Mouse (Mus musculus) left cerebral cortex, postnatal 14 days (tissue): ENCODE measurements around the gene Olfr1366. TPM values are rescaled to one million over a fixed set of nuclear protein-coding genes. Genes with fewer than 3 reads are reported as not detected.
A peak's percentile ranks its signal among the peaks of the same experiment; 100 is the strongest.
"Not testable (repeated sequence)": the region's sequence is repeated elsewhere in the genome, so short reads cannot be mapped to it uniquely, and the experiment has no call there.

ENCODE experiments used
- DNase-seq, 2 experiments: peaks; one replicate each; pipeline ENCODE4 v3.0.0; 2021 to 2022; ENCODE audit warnings: low spot score in 2 of 2, mixed read lengths in 1 of 2
- intact Hi-C: fragments of 180-260 bp; cut with DNase I; formaldehyde crosslinking; loops from one replicate; pipeline ENCODE4 v1.15.1; 2025
- long read RNA-seq, 2 experiments: library from polyadenylated mRNA; stranded (forward); transcript quantifications; one replicate each; pipeline ENCODE4 v2.0.0; 2021
- total RNA-seq, 2 experiments: library from RNA; stranded (reverse); gene quantifications; 2 replicates each; pipeline ENCODE4 v1.2.3; 2021

Olfr1366 gene
- total RNA-seq: not detected
- long read RNA-seq, experiment 1: 0 reads
- long read RNA-seq, experiment 2: 0 reads

DNA sequence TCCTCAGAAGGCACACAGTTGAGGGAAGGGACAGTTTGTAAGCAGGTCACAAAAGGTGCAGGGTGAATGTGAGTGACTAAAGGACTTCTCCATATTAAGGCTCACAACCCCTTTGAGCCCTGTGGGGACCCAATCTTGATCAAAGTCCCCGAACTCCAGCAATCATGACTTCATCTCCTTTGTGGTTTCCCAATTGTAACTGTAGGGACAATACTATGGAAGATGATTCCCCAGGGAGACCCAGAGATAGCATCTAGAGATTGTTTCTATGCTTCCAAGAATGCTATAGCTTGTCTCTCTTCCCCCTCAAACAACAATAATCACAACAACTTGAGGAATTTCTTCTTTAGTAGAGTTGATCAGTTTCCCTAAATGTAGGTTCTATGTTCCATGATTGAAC lies at the start of gene Olfr1366:
TSS of gene Olfr1366 (minus strand) at position 101 of the 400 bp plus-strand sequence.
- DNase-seq: no peak
- intact Hi-C loops: no loop called here

DNA sequence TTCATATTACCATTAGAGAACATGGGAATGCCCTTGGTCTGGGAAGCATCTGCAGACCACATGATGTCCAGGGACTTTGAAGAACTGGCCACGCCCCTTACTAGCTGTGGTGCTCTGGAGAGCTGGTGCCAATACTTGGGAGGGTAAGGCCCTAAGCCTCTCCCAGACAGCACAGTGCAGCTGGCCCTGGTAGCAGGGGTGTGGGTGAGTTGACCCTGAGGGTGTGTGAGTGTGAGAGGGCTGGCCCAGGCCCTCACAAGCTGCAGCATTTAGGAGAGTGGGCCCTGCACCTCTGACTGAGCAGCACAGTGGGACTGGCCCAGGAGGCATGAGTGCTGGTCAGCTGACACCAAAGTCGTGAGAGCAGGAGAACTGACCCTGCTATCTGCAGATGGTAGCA lies 49.0 kb upstream of the Olfr1366 start:
- no peak for DNase-seq
- intact Hi-C loops: no loop called here

- intact Hi-C loops: no loop called here
- no peak for DNase-seq
These were observed 39.1 kb upstream of the Olfr1366 start, which contains the start of gene Olfr1364 for GRCm38 (mm10) chr13:21581659-21582058. Gene Olfr1364 (minus strand): TSS chr13:21581759.

DNA sequence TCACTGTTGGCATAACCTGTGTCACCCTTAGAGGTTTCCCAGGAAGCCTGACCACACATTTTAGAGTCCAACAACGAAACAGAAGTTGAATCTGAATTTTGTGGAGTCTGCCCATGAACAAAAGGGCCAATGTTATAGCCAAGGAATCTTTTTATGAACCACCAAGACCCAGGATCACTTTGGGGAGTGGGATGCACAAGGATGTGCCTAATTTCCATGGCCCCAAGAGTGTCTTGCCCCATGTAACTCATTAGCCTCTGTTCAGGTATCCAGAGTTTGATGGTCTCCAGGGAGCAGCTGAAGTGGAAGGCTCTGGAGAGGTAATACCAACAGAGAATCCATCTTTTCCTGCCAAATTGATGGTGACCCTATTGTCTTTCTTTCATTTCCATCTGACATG lies 17.2 kb upstream of the Olfr1366 start, which contains the start of gene Olfr1535:
TSS of gene Olfr1535 (minus strand) at position 101 of the 400 bp plus-strand sequence.
- no peak for DNase-seq
- intact Hi-C loops: no loop called here

GRCm38 (mm10) chr13:21550416-21551110 lies 8.0 kb upstream of the Olfr1366 start:
- intact Hi-C loops: no loop called here
- DNase-seq: no peak

DNA sequence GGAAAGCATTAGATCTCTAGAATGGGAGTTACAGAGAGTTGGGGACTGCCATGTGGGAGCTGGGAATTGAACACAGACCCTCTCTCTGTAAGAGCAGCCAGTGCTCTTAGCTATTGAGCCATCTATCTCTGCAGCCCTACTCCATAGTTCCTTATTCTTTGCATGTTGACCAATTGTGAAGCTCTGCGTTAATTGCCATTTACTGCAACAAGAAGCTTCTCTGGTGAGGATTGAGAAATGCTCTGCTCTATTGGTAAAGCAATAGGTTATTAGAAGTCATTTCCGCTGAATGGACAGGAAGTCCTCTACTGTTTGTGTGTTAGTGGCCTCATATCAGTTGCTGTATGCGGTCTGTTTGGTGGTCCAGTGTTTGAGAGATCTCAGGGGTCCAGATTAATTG lies 6.9 kb upstream of the Olfr1366 start:
- no peak for DNase-seq
- intact Hi-C loops: no loop called here

- peak; percentile 82 to 83 for DNase-seq
- intact Hi-C loops: no loop called here
These were observed 11.8 kb downstream of the Olfr1366 start, which contains the start of gene Zkscan8 for GRCm38 (mm10) chr13:21530781-21531201. Gene Zkscan8 (minus strand): TSS chr13:21531120.

DNA sequence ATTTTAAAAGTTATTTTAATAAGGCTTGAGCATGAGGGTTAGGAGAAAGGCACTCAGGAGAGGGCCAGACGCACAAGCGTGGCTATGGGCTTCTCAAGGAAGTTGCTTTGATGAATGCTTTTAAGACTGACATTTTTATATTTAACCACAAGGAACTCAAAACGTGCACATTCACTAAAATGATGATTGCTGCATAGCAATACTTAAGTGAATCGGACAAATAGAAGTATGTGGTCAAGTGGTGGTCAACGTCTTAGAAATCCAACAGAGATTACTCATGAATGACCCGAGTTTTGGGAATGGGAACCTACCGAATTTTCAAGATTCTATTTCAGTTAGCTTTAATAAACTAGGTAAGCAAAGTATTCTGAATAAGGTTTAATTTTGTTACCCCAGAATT lies 12.5 kb downstream of the Olfr1366 start:
- DNase-seq: no peak
- intact Hi-C loops: no loop called here

DNA sequence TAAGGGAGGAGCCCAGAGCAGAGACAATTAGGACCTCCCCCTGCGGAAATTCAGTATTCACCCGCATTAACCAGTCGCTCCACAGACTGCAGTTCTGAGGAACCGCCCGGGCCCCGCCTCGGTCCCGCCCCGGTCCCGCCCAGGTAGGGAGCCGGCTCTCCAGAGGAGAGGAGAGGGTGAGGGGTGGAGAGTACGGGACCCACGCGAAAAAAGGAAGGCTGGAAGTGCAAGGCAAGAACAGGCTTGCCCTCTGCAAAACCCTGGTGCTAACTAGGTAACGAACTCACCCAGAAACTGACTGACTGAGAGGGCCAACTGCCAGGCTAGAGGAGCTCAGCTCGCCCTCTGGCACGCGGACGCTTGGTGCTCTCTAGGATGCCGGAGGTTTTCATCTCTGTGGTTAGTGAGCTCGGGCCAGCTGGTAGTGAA lies 36.4 kb downstream of the Olfr1366 start:
- intact Hi-C loops: no loop called here
- peak; percentile 74 to 75 for DNase-seq

- intact Hi-C loops: no loop called here
- no peak for DNase-seq
These were observed 40.3 kb downstream of the Olfr1366 start for GRCm38 (mm10) chr13:21502296-21502695.

DNA sequence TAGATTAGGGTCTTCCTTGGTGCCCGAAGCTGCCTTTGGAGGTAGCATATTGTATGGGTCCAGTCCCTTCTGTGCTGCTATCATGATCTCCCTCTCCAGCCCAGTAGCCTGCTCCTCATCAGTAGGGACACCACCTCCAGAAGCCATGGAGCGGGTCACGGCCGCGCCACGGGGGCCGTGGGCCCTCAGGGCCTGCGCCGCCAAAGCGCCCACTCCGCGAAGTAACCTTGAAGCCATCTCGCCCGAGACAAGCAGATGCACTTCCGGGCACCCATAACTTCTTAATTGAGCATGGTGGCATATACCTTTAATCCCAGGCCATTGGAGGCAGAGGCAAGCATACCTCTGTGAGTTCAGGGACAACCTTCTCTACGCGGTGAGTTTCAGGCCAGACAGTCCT lies 41.4 kb downstream of the Olfr1366 start, which contains the start of gene Gm11273:
TSS of gene Gm11273 (minus strand) at position 237 of the 400 bp plus-strand sequence.
- intact Hi-C loops, DNase-seq: not testable (repeated sequence)

- intact Hi-C loops: no loop called here
- peak in 1 of 2 experiments; percentile 12 for DNase-seq
These were observed 47.5 kb downstream of the Olfr1366 start, which contains the start of gene AK157302 for GRCm38 (mm10) chr13:21495080-21495479. Gene AK157302 (plus strand): TSS chr13:21495223.

DNA sequence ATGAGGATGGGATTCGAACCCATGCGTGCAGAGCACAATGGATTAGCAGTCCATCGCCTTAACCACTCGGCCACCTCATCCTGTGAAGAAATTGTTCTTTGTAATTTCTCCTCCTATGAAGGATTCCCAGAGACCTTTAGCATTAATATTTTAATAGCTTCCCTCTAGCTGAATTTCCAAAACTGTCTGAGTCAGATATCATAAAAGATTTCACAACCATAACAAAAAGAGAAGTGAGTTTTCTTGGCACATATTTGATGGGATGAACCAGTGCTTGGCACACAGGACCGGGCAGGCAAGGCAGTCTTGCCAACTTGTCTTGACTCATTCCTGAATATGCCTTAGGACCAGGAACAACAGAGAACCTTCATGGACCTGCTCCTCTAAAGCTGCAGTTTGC lies 49.8 kb downstream of the Olfr1366 start:
- DNase-seq: no peak
- intact Hi-C loops: no loop called here

- no peak for DNase-seq
- intact Hi-C loops: no loop called here
These were observed 55.7 kb downstream of the Olfr1366 start for GRCm38 (mm10) chr13:21486881-21487280.

Other genes starting within 250 kb of the Olfr1366 start
- gene Gpx6, start 230.7 kb downstream of the Olfr1366 start, total RNA-seq: under 1 TPM in 1 of 2 experiments, not detected in 1; 0.30 TPM
- gene Olfr1367, start 195.9 kb downstream of the Olfr1366 start, total RNA-seq: not detected
- 1 to 10 TPM; 6.9 to 7.7 TPM for gene Zscan12, start 180.0 kb downstream of the Olfr1366 start, total RNA-seq
- gene Zkscan3, start 140.1 kb downstream of the Olfr1366 start, total RNA-seq: 10 to 100 TPM; 38.3 to 40.1 TPM
- gene Pgbd1, start 101.8 kb downstream of the Olfr1366 start, total RNA-seq: 1 to 10 TPM; 1.3 to 1.8 TPM
- gene Zscan26, start 89.1 kb downstream of the Olfr1366 start, total RNA-seq: 10 to 100 TPM; 33.9 to 39.7 TPM
- gene Nkapl, start 74.3 kb downstream of the Olfr1366 start, total RNA-seq: 1 to 10 TPM in 1 of 2 experiments, under 1 TPM in 1; 0.76 to 1.3 TPM
- gene Zkscan4, start 63.9 kb downstream of the Olfr1366 start, total RNA-seq: 1 to 10 TPM; 7.2 to 7.3 TPM
- not detected for gene Gm10065, start 63.4 kb downstream of the Olfr1366 start, total RNA-seq
- 10 to 100 TPM; 18.1 to 19.7 TPM for gene AK157302, start 47.6 kb downstream of the Olfr1366 start, total RNA-seq
- gene Gm11273, start 41.4 kb downstream of the Olfr1366 start, total RNA-seq: 10 to 100 TPM; 59.6 to 63.4 TPM
- 10 to 100 TPM; 12.7 to 13.2 TPM for gene Zkscan8, start 11.7 kb downstream of the Olfr1366 start, total RNA-seq
- gene Olfr1535, start 17.1 kb upstream of the Olfr1366 start, total RNA-seq: not detected
- gene Olfr1364, start 39.0 kb upstream of the Olfr1366 start, total RNA-seq: not detected
- gene Olfr1362, start 71.2 kb upstream of the Olfr1366 start, total RNA-seq: not detected
- not detected for gene Olfr11, start 99.7 kb upstream of the Olfr1366 start, total RNA-seq
- not detected for gene Olfr1361, start 120.6 kb upstream of the Olfr1366 start, total RNA-seq
- not detected for gene Olfr1360, start 134.6 kb upstream of the Olfr1366 start, total RNA-seq
- not detected for gene Olfr1359, start 155.3 kb upstream of the Olfr1366 start, total RNA-seq
- gene Hist1h2bl, start 173.3 kb upstream of the Olfr1366 start, total RNA-seq: 10 to 100 TPM; 37.3 to 37.9 TPM
- 10 to 100 TPM; 17.2 to 25.6 TPM for gene Hist1h2ai, start 173.6 kb upstream of the Olfr1366 start, total RNA-seq
- 10 to 100 TPM; 46.6 to 56.8 TPM for gene Hist1h3h, start 174.9 kb upstream of the Olfr1366 start, total RNA-seq
- 1 to 10 TPM; 4.9 to 7.8 TPM for gene Hist1h2bm, start 179.2 kb upstream of the Olfr1366 start, total RNA-seq
- 10 to 100 TPM; 15.4 to 16.2 TPM for gene Hist1h4j, start 192.3 kb upstream of the Olfr1366 start, total RNA-seq
- gene Hist1h4k, start 207.7 kb upstream of the Olfr1366 start, total RNA-seq: 100 to 1,000 TPM; 311 to 320 TPM
- gene Hist1h2ak, start 211.0 kb upstream of the Olfr1366 start, total RNA-seq: 10 to 100 TPM; 13.2 to 15.7 TPM
- 10 to 100 TPM in 1 of 2 experiments, 1 to 10 TPM in 1; 9.6 to 16.1 TPM for gene Hist1h2bn, start 211.3 kb upstream of the Olfr1366 start, total RNA-seq
- 10 to 100 TPM in 1 of 2 experiments, 1 to 10 TPM in 1; 7.6 to 10.5 TPM for gene Hist1h1b, start 237.8 kb upstream of the Olfr1366 start, total RNA-seq
- gene Hist1h3i, start 240.6 kb upstream of the Olfr1366 start, total RNA-seq: 10 to 100 TPM; 51.4 to 75.0 TPM
- 1 to 10 TPM; 2.5 to 6.9 TPM for gene Hist1h2an, start 244.4 kb upstream of the Olfr1366 start, total RNA-seq
- gene Hist1h2bp, start 244.7 kb upstream of the Olfr1366 start, total RNA-seq: 10 to 100 TPM in 1 of 2 experiments, 1 to 10 TPM in 1; 6.7 to 11.2 TPM